Mouse (Mus musculus): Measurements from ENCODE around the gene Dspp. TPM values are rescaled to one million over a fixed set of nuclear protein-coding genes. Genes with fewer than 3 reads are reported as not detected.

Dspp gene
- polyA plus RNA-seq, 1 experiment from 2014 or later, result not detected

- Histone ChIP-seq H3K4me2 (replicated peaks) (no peak overlapping the region), H3K4me1 (no peaks in the 10 kb centered on the region), H3K27me3 (no peaks in the 10 kb centered on the region), H3K9me3 (no peaks in the 10 kb centered on the region), H3K9ac (replicated peaks) (no peak overlapping the region), H3K4me3 (no peak overlapping the region), H3K36me3 (no peaks in the 10 kb centered on the region), H3K27ac (replicated peaks) (no peak overlapping the region)
- 78% methylated on average over 11 of the region's 11 CpGs for WGBS
- ATAC-seq (ENCODE audit: low FRiP score, low read depth), result no peak
Measured at GRCm38 (mm10) chr5:104212531-104212930, 42.0 kb downstream of the Dspp start.

DNA sequence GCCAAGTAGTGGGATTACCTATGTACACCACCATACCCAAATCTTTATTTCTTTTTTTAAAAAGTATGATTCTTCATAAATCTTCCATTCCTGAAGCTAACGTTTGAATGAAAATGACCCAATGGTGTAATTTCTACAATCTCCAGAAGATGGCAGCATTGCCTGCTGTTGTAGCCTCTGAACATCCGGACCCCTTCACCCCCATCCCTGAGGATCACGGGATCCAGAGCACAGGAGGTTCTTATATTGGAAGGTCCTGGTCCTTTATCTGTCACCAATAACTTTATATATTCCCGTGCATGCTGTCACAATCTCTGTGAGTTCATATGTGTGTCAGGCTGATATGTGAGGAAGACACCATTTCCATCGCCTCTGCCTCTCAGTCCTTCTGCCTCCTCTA is 48.4 kb downstream of the Dspp start:
- ATAC-seq (ENCODE audit: low FRiP score, low read depth), result no peak; the same call in 1 of the 2 replicates
- no peak overlapping the region for H3K4me3 ChIP-seq
- H3K4me1 ChIP-seq, result no peaks in the 10 kb centered on the region
- H3K27ac ChIP-seq (replicated peaks), result no peak overlapping the region
- no peak overlapping the region for H3K9ac ChIP-seq (replicated peaks)
- H3K9me3 ChIP-seq, result no peaks in the 10 kb centered on the region
- H3K36me3 ChIP-seq, result no peaks in the 10 kb centered on the region
- no peak overlapping the region for H3K4me2 ChIP-seq (replicated peaks)
- H3K27me3 ChIP-seq, result no peaks in the 10 kb centered on the region
- WGBS, result 31% methylated on average over 5 of the region's 5 CpGs

GRCm38 (mm10) chr5:104224299-104224698 is 53.8 kb downstream of the Dspp start:
- no peaks in the 10 kb centered on the region for H3K9me3 ChIP-seq

GRCm38 (mm10) chr5:104224750-104225149 is 54.2 kb downstream of the Dspp start:
- no peaks in the 10 kb centered on the region for H3K36me3 ChIP-seq
- ATAC-seq (ENCODE audit: low FRiP score, low read depth), result no peak
- peaks cover 2% of the 10 kb centered on the region; the same call in 1 of the 2 replicates for H3K4me1 ChIP-seq
- H3K27ac ChIP-seq (replicated peaks), result no peak overlapping the region
- no peak overlapping the region for H3K4me3 ChIP-seq
- no peak overlapping the region for H3K9ac ChIP-seq (replicated peaks)
- H3K4me2 ChIP-seq (replicated peaks), result no peak overlapping the region
- no peaks in the 10 kb centered on the region for H3K9me3 ChIP-seq
- no peaks in the 10 kb centered on the region for H3K27me3 ChIP-seq

More at GRCm38 (mm10) chr5:104224299-104224698, 53.8 kb downstream of the Dspp start:
- H3K9ac ChIP-seq (replicated peaks), result no peak overlapping the region
- no peak for ATAC-seq (ENCODE audit: low FRiP score, low read depth)
- H3K4me2 ChIP-seq (replicated peaks), result no peak overlapping the region
- H3K27me3 ChIP-seq, result no peaks in the 10 kb centered on the region
- 85% methylated on average over 3 of the region's 3 CpGs for WGBS
- no peak overlapping the region for H3K27ac ChIP-seq (replicated peaks)
- peaks cover 2% of the 10 kb centered on the region; the same call in 1 of the 2 replicates for H3K4me1 ChIP-seq
- H3K4me3 ChIP-seq, result no peak overlapping the region
- H3K36me3 ChIP-seq, result no peaks in the 10 kb centered on the region

DNA sequence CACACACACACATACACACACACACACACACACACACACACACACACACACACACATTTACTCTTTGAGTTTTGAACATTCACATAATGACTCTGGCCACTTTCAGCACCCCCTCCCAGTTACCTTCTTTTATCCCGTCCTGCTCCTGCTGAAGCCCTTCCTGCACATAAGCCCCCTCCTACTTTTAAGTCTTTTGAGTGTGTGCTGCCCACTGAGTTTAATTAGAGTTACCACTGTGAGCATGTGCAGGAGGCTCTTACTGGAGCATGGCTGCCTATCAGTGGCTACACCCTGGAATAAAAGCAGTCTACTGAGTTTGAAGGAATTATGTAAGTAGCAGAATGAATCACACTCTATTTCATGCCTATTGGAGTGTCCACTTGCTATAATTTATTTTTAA is 58.0 kb downstream of the Dspp start:
- ATAC-seq (ENCODE audit: low FRiP score, low read depth), result no peak
- H3K27me3 ChIP-seq, result no peaks in the 10 kb centered on the region
- H3K9me3 ChIP-seq, result no peaks in the 10 kb centered on the region

More for the DNA sequence above, 58.0 kb downstream of the Dspp start:
- no peak overlapping the region for H3K9ac ChIP-seq (replicated peaks)
- H3K4me2 ChIP-seq (replicated peaks), result no peak overlapping the region
- WGBS, result 10% methylated on average over 1 of the region's 1 CpGs
- no peak overlapping the region for H3K4me3 ChIP-seq
- peaks cover 2% of the 10 kb centered on the region; the same call in 1 of the 2 replicates for H3K4me1 ChIP-seq
- no peak overlapping the region for H3K27ac ChIP-seq (replicated peaks)
- no peaks in the 10 kb centered on the region for H3K36me3 ChIP-seq

Other genes with a start within 250 kb of the Dspp start
- gene Hsd17b13, start 193.3 kb upstream of the Dspp start, polyA plus RNA-seq (2016; fragmentation: Nextera tagmentation; extraction: Ambion mirVana), result not detected in 2 replicates
- gene Hsd17b11, start 148.8 kb upstream of the Dspp start, polyA plus RNA-seq (2016; fragmentation: Nextera tagmentation; extraction: Ambion mirVana), result 1.3 TPM in 2 replicates
- gene Nudt9, start 124.4 kb upstream of the Dspp start, polyA plus RNA-seq (2016; fragmentation: Nextera tagmentation; extraction: Ambion mirVana), result 54.4 and 58.9 TPM in 2 replicates
- not detected in 2 replicates for gene Gm17660, start 93.1 kb upstream of the Dspp start, polyA plus RNA-seq (2016; fragmentation: Nextera tagmentation; extraction: Ambion mirVana)
- 47.4 and 62.0 TPM in 2 replicates for gene Sparcl1, start 57.0 kb upstream of the Dspp start, polyA plus RNA-seq (2016; fragmentation: Nextera tagmentation; extraction: Ambion mirVana)
- 1.1 and 1.4 TPM in 2 replicates for gene Dmp1, start 31.9 kb downstream of the Dspp start, polyA plus RNA-seq (2016; fragmentation: Nextera tagmentation; extraction: Ambion mirVana)
- not detected in 2 replicates for gene Ibsp, start 128.5 kb downstream of the Dspp start, polyA plus RNA-seq (2016; fragmentation: Nextera tagmentation; extraction: Ambion mirVana)
- gene Mepe, start 154.6 kb downstream of the Dspp start, polyA plus RNA-seq (2016; fragmentation: Nextera tagmentation; extraction: Ambion mirVana), result not detected in 2 replicates

Data from midbrain, embryonic 12.5 days (tissue).